In the genomic region with DNA sequence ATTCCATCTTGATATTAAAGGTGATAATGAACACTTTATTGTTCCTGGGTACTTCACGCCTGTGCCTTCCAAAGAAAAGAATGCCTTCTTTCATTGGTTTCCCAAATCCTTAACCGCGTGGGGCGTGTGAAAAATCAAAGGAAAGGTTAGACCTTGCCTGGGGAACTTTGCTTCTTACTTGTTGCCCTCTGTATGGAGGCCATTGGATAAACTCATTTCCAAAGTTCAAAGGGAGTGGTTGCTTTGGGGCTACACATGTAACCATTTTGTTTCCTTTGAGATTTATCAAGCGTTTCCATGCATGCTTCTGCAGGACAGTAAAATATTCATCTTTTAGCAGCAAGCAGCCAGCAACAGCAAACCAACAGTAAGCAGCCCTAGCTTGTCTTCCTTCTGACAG, we compare ENCODE assay signal across 7 mouse cellular contexts. TPM values are rescaled to one million over a fixed set of nuclear protein-coding genes. Genes with fewer than 3 reads are reported as not detected.
DNase-seq lines count a peak whose midpoint lies in the region; ATAC-seq and TF ChIP-seq lines count a peak whose summit lies in the region.

No protein-coding gene starts in this region.

- ATAC-seq in hindbrain, postnatal 0 days, result no peak
- no peak for ATAC-seq in liver, embryonic 16.5 days (ENCODE audit: low read depth)

- H3K9me3 ChIP-seq in hindbrain, postnatal 0 days (ENCODE audit: low read length), result no peaks in the 10 kb centered on the region
- no peaks in the 10 kb centered on the region for H3K9me3 ChIP-seq in liver, embryonic 16.5 days (replicated peaks; ENCODE audit: control insufficient read depth, low read length)

- H3K9ac ChIP-seq in hindbrain, postnatal 0 days (replicated peaks; ENCODE audit: low read length), result no peak overlapping the region
- no peak overlapping the region for H3K9ac ChIP-seq in liver, embryonic 16.5 days (ENCODE audit: low read depth, low read length)

- H3K4me1 ChIP-seq in brown adipose tissue, adult 24 weeks (ENCODE audit: control insufficient read depth, insufficient read depth, insufficient read length, low read length), result peaks cover 6% of the 10 kb centered on the region; the same call in 1 of the 2 replicates
- 0 out of 2 replicates have a peak, but pooled peaks cover 3% of the 10 kb centered on the region for H3K4me1 ChIP-seq in hindbrain, postnatal 0 days (ENCODE audit: insufficient read depth, low read length)
- H3K4me1 ChIP-seq in liver, embryonic 16.5 days (ENCODE audit: control insufficient read depth, low read depth, low read length), result peaks cover 29% of the 10 kb centered on the region

- H3K36me3 ChIP-seq in hindbrain, postnatal 0 days (ENCODE audit: insufficient read depth, low read length), result no peaks in the 10 kb centered on the region
- no peaks in the 10 kb centered on the region for H3K36me3 ChIP-seq in liver, embryonic 16.5 days (ENCODE audit: control insufficient read depth, insufficient read depth)

- H3K4me3 ChIP-seq in brown adipose tissue, adult 24 weeks (ENCODE audit: insufficient read depth, low read depth, low read length), result peak overlapping the region; percentile 80
- H3K4me3 ChIP-seq in hindbrain, postnatal 0 days (ENCODE audit: low read length), result peak overlapping the region; percentile 57
- peak overlapping the region; percentile 70 for H3K4me3 ChIP-seq in liver, embryonic 16.5 days (ENCODE audit: low read depth, low read length)

- peak overlapping the region; percentile 58 for H3K27ac ChIP-seq in brown adipose tissue, adult 24 weeks (replicated peaks; ENCODE audit: low read depth, low read length)
- peak overlapping the region; percentile 79; the same call in 1 of the 2 replicates for H3K27ac ChIP-seq in hindbrain, postnatal 0 days
- H3K27ac ChIP-seq in liver, embryonic 16.5 days (ENCODE audit: low read length), result peak overlapping the region; percentile 1; the same call in 1 of the 2 replicates

- peak overlapping the region; percentile 98 for H3K4me2 ChIP-seq in hindbrain, postnatal 0 days (ENCODE audit: low read depth, low read length)
- H3K4me2 ChIP-seq in liver, embryonic 16.5 days (ENCODE audit: low read depth, low read length), result peak overlapping the region; percentile 72

- DNase-seq in Muller cell, postnatal 12 days (ENCODE audit: inconsistent ontology term), result peak; percentile 30
- no peak for DNase-seq in hindbrain, postnatal 0 days (ENCODE audit: low spot score)
- no peak for DNase-seq in cerebellum, postnatal 14 days
- DNase-seq in frontal cortex, postnatal 10 days (ENCODE audit: low spot score in 2 of 2), result no peak
- no peak for DNase-seq in right cerebral cortex, postnatal 10 days (ENCODE audit: low spot score in 2 of 2)

- no peaks in the 10 kb centered on the region for H3K27me3 ChIP-seq in hindbrain, postnatal 0 days (ENCODE audit: insufficient read depth, low read length)
- H3K27me3 ChIP-seq in liver, embryonic 16.5 days (ENCODE audit: control insufficient read depth, insufficient read depth, low read depth, low read length), result no peaks in the 10 kb centered on the region

- no peak for TF ChIP-seq CTCF in hindbrain, postnatal 0 days (IDR thresholded peaks at IDR 0.05; ENCODE audit: low read depth)

- WGBS in hindbrain, postnatal 0 days, result 34% methylated on average over 5 of the region's 5 CpGs
- WGBS in liver, embryonic 16.5 days (ENCODE audit: insufficient replicate concordance), result 37% methylated on average over 5 of the region's 5 CpGs

RNA-seq across cellular contexts. Expression of a gene that starts 20.3 kb away (rescaled TPM):
- 9.8 and 22.1 TPM in 2 replicates for polyA plus RNA-seq in brown adipose tissue, adult 24 weeks (2012; ENCODE audit: insufficient read depth, insufficient read length, missing spikeins)
- total RNA-seq in hindbrain, postnatal 0 days (2014; rRNA removed), result 4.2 and 5.3 TPM in 2 replicates
- polyA plus RNA-seq in hindbrain, postnatal 0 days (2015; fragmentation: Nextera tagmentation; extraction: Ambion mirVana), result 8.3 and 9.4 TPM in 2 replicates
- 7.9 and 9.7 TPM in 2 replicates for polyA plus RNA-seq in liver, embryonic 16.5 days (2015; fragmentation: Nextera tagmentation; extraction: Ambion mirVana)

Comparison
In these comparisons a context has a peak if more than half of its experiments do, and no peak if none do; other contexts are left out.
1. H3K27ac ChIP-seq: peak in every context shown above with its lines; median percentile 79 in hindbrain, postnatal 0 days; 58 in brown adipose tissue, adult 24 weeks; 1 in liver, embryonic 16.5 days.